Mouse (Mus musculus): Measurements from ENCODE around the gene Ahcyl2. TPM values are rescaled to one million over a fixed set of nuclear protein-coding genes. Genes with fewer than 3 reads are reported as not detected.

Gene Ahcyl2
- polyA plus RNA-seq, 1 experiment from 2014 or later = 17.1 TPM

DNA sequence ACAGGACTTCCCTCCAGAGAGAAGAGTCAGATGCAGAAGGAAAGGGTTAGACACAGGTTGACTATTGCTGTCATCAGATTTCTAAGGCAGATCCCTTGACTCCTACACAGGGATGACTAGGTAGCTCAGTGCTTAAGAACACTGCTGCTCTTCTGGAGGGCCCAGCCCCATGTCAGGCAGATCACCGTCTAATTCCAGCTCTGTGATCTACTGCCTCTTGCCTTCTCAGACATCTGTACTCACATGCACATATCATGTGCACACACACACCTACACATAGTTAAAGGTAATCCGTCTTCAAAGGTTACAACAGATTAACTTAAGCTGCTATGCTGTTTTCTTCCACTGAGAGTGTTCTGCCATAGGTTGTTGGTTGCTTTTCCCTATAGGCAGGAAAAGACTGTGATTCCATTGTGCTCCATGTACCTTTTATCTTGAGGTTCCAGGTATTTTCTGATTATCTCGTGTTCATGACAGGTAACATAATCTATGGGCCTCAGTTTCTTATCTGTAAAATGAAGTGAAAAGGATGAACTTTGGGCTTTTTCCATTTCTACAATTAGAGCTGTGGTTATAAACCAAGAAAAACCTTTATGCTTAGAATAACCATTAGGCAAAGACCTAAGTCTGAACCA, 67.8 kb downstream of the Ahcyl2 start:
- Histone ChIP-seq H3K27ac (ENCODE audit: low read length) (no peak overlapping the region), H3K4me3 (ENCODE audit: low read depth, low read length) (no peak overlapping the region), H3K27me3 (replicated peaks; ENCODE audit: insufficient read depth, low read length) (no peaks in the 10 kb centered on the region), H3K9ac (replicated peaks; ENCODE audit: low read depth) (no peak overlapping the region), H3K36me3 (ENCODE audit: insufficient read depth, low read length) (no peaks in the 10 kb centered on the region), H3K4me1 (ENCODE audit: insufficient read depth, low read depth, low read length) (no peaks in the 10 kb centered on the region), H3K4me2 (replicated peaks; ENCODE audit: low read depth, low read length) (no peak overlapping the region), H3K9me3 (ENCODE audit: low read length) (no peaks in the 10 kb centered on the region)
- 76% methylated on average over 3 of the region's 3 CpGs for WGBS
- ATAC-seq = no peak
- DNase-seq (ENCODE audit: low spot score) = no peak
- TF ChIP-seq EP300 (IDR thresholded peaks at IDR 0.05) = no peak
- no peak for TF ChIP-seq CTCF (IDR thresholded peaks at IDR 0.05)

GRCm38 (mm10) chr6:29837579-29837978, 69.8 kb downstream of the Ahcyl2 start:
- no peaks in the 10 kb centered on the region for H3K4me1 ChIP-seq (ENCODE audit: insufficient read depth, low read depth, low read length)
- no peak overlapping the region for H3K9ac ChIP-seq (replicated peaks; ENCODE audit: low read depth)
- no peaks in the 10 kb centered on the region for H3K27me3 ChIP-seq (replicated peaks; ENCODE audit: insufficient read depth, low read length)
- DNase-seq (ENCODE audit: low spot score) = no peak
- H3K9me3 ChIP-seq (ENCODE audit: low read length) = no peaks in the 10 kb centered on the region
- H3K27ac ChIP-seq (ENCODE audit: low read length) = no peak overlapping the region
- no peak for ATAC-seq
- no peaks in the 10 kb centered on the region for H3K36me3 ChIP-seq (ENCODE audit: insufficient read depth, low read length)
- WGBS = 86% methylated on average over 2 of the region's 2 CpGs
- H3K4me2 ChIP-seq (replicated peaks; ENCODE audit: low read depth, low read length) = no peak overlapping the region
- H3K4me3 ChIP-seq (ENCODE audit: low read depth, low read length) = no peak overlapping the region
- TF ChIP-seq EP300 (IDR thresholded peaks at IDR 0.05) (no peak), CTCF (IDR thresholded peaks at IDR 0.05) (no peak)

- Histone ChIP-seq H3K27ac (ENCODE audit: low read length) (no peak overlapping the region), H3K4me2 (replicated peaks; ENCODE audit: low read depth, low read length) (no peak overlapping the region), H3K9ac (replicated peaks; ENCODE audit: low read depth) (no peak overlapping the region), H3K9me3 (ENCODE audit: low read length) (no peaks in the 10 kb centered on the region), H3K36me3 (ENCODE audit: insufficient read depth, low read length) (no peaks in the 10 kb centered on the region), H3K4me1 (ENCODE audit: insufficient read depth, low read depth, low read length) (no peaks in the 10 kb centered on the region), H3K27me3 (replicated peaks; ENCODE audit: insufficient read depth, low read length) (no peaks in the 10 kb centered on the region), H3K4me3 (ENCODE audit: low read depth, low read length) (no peak overlapping the region)
- no peak for ATAC-seq
- no peak for TF ChIP-seq CTCF (IDR thresholded peaks at IDR 0.05)
- DNase-seq (ENCODE audit: low spot score) = no peak
- WGBS = 88% methylated on average over 3 of the region's 3 CpGs
These were observed 70.7 kb downstream of the Ahcyl2 start for GRCm38 (mm10) chr6:29838531-29838930.

GRCm38 (mm10) chr6:29840008-29840407, 72.2 kb downstream of the Ahcyl2 start:
- TF ChIP-seq EP300 (IDR thresholded peaks at IDR 0.05) (no peak), CTCF (IDR thresholded peaks at IDR 0.05) (no peak)
- Histone ChIP-seq H3K36me3 (ENCODE audit: insufficient read depth, low read length) (no peaks in the 10 kb centered on the region), H3K9me3 (ENCODE audit: low read length) (no peaks in the 10 kb centered on the region), H3K4me2 (replicated peaks; ENCODE audit: low read depth, low read length) (no peak overlapping the region), H3K4me1 (ENCODE audit: insufficient read depth, low read depth, low read length) (no peaks in the 10 kb centered on the region), H3K27ac (ENCODE audit: low read length) (no peak overlapping the region), H3K27me3 (replicated peaks; ENCODE audit: insufficient read depth, low read length) (no peaks in the 10 kb centered on the region), H3K4me3 (ENCODE audit: low read depth, low read length) (no peak overlapping the region), H3K9ac (replicated peaks; ENCODE audit: low read depth) (no peak overlapping the region)
- no peak for DNase-seq (ENCODE audit: low spot score)
- 86% methylated on average over 1 of the region's 1 CpGs for WGBS
- ATAC-seq = no peak

DNA sequence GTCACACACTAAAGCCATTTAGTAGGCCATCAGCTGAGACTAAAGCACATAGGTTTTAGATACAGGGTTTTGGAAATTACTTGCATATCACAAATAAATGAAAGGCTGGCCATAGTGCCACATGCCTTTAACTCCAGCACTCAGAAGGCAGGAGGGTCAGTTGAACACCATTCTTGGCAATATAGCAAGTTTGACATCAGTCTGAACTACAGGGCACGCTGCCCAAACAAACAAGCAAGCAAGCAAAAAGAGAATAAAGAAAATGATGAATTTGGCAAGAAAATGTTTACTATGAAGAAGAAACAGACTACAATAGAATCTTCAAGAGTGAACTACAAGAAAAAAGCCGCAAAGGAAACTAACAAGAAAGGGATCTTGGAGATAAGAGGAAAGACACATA, 73.7 kb downstream of the Ahcyl2 start:
- WGBS = 79% methylated on average over 2 of the region's 2 CpGs
- no peak overlapping the region for H3K9ac ChIP-seq (replicated peaks; ENCODE audit: low read depth)
- ATAC-seq (no peak), DNase-seq (ENCODE audit: low spot score) (peak; percentile 14)
- no peaks in the 10 kb centered on the region for H3K4me1 ChIP-seq (ENCODE audit: insufficient read depth, low read depth, low read length)
- H3K4me2 ChIP-seq (replicated peaks; ENCODE audit: low read depth, low read length) = no peak overlapping the region
- no peaks in the 10 kb centered on the region for H3K9me3 ChIP-seq (ENCODE audit: low read length)
- H3K27ac ChIP-seq (ENCODE audit: low read length) = no peak overlapping the region
- no peaks in the 10 kb centered on the region for H3K36me3 ChIP-seq (ENCODE audit: insufficient read depth, low read length)
- H3K4me3 ChIP-seq (ENCODE audit: low read depth, low read length) = no peak overlapping the region
- no peaks in the 10 kb centered on the region for H3K27me3 ChIP-seq (replicated peaks; ENCODE audit: insufficient read depth, low read length)
- no peak for TF ChIP-seq EP300 (IDR thresholded peaks at IDR 0.05)
- no peak for TF ChIP-seq CTCF (IDR thresholded peaks at IDR 0.05)

DNA sequence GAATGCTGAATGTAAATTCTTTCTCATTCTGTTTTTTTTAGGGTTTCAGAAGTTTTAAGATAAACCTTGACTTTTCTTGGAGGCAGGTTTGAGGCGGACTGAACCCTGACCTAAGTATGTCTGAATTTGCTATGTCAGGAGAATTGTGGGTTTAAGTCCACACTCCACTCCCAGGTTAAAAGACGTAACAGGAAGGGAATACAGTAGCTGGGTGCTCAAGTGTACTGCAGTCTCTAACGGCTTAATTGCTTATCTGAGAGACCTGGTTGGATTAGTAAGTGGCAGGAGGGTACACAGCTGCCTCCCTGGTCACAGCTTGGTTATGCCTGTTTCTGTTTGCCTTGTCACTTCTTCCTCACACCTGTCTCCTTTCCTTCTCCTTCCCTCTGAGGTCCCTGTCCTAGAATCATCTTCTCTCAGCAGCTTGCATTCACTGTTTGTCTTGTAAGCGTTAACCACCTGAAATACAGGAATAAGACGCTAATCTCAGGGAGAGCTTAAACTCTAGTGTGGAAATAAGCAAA, 79.9 kb downstream of the Ahcyl2 start:
- Histone ChIP-seq H3K27ac (ENCODE audit: low read length) (peak overlapping the region; percentile 69), H3K9me3 (ENCODE audit: low read length) (no peaks in the 10 kb centered on the region), H3K36me3 (ENCODE audit: insufficient read depth, low read length) (no peaks in the 10 kb centered on the region), H3K4me3 (ENCODE audit: low read depth, low read length) (no peak overlapping the region), H3K9ac (replicated peaks; ENCODE audit: low read depth) (no peak overlapping the region), H3K27me3 (replicated peaks; ENCODE audit: insufficient read depth, low read length) (no peaks in the 10 kb centered on the region), H3K4me2 (replicated peaks; ENCODE audit: low read depth, low read length) (no peak overlapping the region), H3K4me1 (ENCODE audit: insufficient read depth, low read depth, low read length) (no peaks in the 10 kb centered on the region)
- TF ChIP-seq CTCF (IDR thresholded peaks at IDR 0.05) (no peak), EP300 (IDR thresholded peaks at IDR 0.05) (no peak)
- WGBS = 47% methylated on average over 5 of the region's 5 CpGs
- peak; percentile 54 for ATAC-seq
- DNase-seq (ENCODE audit: low spot score) = peak; percentile 73

All from lung, postnatal 0 days (tissue).